Mouse (Mus musculus) CD4-positive, CD25-positive, alpha-beta regulatory T cell, adult 9 weeks (primary cell): ENCODE data around the gene Farp1. TPM values are rescaled to one million over a fixed set of nuclear protein-coding genes. Genes with fewer than 3 reads are reported as not detected.

Experiments used
- polyA plus RNA-seq: library from polyadenylated mRNA; unstranded; fragments of 100-300 nt; shearing (Covaris generic); gene quantifications from one replicate; pipeline ENCODE4 v1.2.1, GENCODE M21; 2017

Gene Farp1
- polyA plus RNA-seq: 1.6 TPM

GRCm38 (mm10) chr14:121034973-121035662, at the start of gene Farp1:
Gene Farp1, plus strand, starts transcription at chr14:121035200.

Other genes with a start within 250 kb of the Farp1 start
- gene Ipo5, start 124.0 kb upstream of the Farp1 start, polyA plus RNA-seq: 40.9 TPM